ENCODE assay signal across 21 mouse cellular contexts in genomic region chr4:58926120-58926519, GRCm38 (mm10). TPM values are rescaled to one million over a fixed set of nuclear protein-coding genes. Genes with fewer than 3 reads are reported as not detected.
"Had no signal": no experiment of that assay in that cellular context is flagged by ENCODE, and none has a peak within 500 bp of the region (broad histone marks: within the 10 kb centered on the region; RNA-seq: fewer than 3 reads in every experiment).

No protein-coding gene starts in this region.

- H3K4me2 ChIP-seq: liver, embryonic 15.5 days; lung, embryonic 14.5 days; midbrain, embryonic 12.5 days; neural tube, embryonic 13.5 days; neural tube, embryonic 15.5 days had no signal

- H3K9me3 ChIP-seq: liver, embryonic 15.5 days had no signal

- H3K9ac ChIP-seq: liver, embryonic 15.5 days; lung, embryonic 14.5 days; midbrain, embryonic 12.5 days; neural tube, embryonic 13.5 days; neural tube, embryonic 15.5 days had no signal

- H3K4me1 ChIP-seq: liver, embryonic 15.5 days; midbrain, embryonic 10.5 days; midbrain, embryonic 12.5 days; neural tube, embryonic 13.5 days; neural tube, embryonic 15.5 days had no signal

- H3K27ac ChIP-seq: liver, embryonic 15.5 days; midbrain, embryonic 10.5 days; midbrain, embryonic 12.5 days; neural tube, embryonic 13.5 days; neural tube, embryonic 15.5 days had no signal

- H3K27me3 ChIP-seq: neural tube, embryonic 13.5 days; neural tube, embryonic 15.5 days had no signal

- H3K36me3 ChIP-seq: liver, embryonic 15.5 days; midbrain, embryonic 10.5 days; midbrain, embryonic 12.5 days; neural tube, embryonic 13.5 days; neural tube, embryonic 15.5 days had no signal

- H3K4me3 ChIP-seq: liver, embryonic 15.5 days; midbrain, embryonic 10.5 days; midbrain, embryonic 12.5 days; myocyte; neural tube, embryonic 13.5 days; neural tube, embryonic 15.5 days had no signal

- ATAC-seq: midbrain, embryonic 16.5 days had no signal

- DNase-seq: lung, adult 18-20 months; lung, embryonic 14.5 days; lung, postnatal 10 days; lung, postnatal 4 days; midbrain, embryonic 14.5 days; retina, postnatal 1 day; right cerebral cortex, adult 18-20 months; right cerebral cortex, postnatal 25 days; right cerebral cortex, postnatal 4 days; spleen, adult 18-20 months; thymus, adult 2 months; thymus, postnatal 25 days; thymus, postnatal 4 days had no signal

RNA-seq across cellular contexts. Expression of gene Zkscan16, which starts 17.3 kb away (rescaled TPM):
- polyA plus RNA-seq: myocyte; small intestine, adult 2 months had no signal
